Mouse (Mus musculus) adrenal gland, adult 18-20 months (tissue): ENCODE measurements around the gene Cavin3. TPM values are rescaled to one million over a fixed set of nuclear protein-coding genes. Genes with fewer than 3 reads are reported as not detected.
"Not testable (repeated sequence)": the region's sequence is repeated elsewhere in the genome, so short reads cannot be mapped to it uniquely, and the experiment has no call there.

Experiments used
- DNase-seq, 2 experiments: peaks; one replicate each; pipeline ENCODE4 v3.0.0; 2021 to 2022; ENCODE audit warnings: low spot score in 2 of 2
- total RNA-seq, 2 experiments: library from RNA; stranded (reverse); gene quantifications; 1 replicate in 1 of 2; 2 replicates in 1 of 2; pipeline ENCODE4 v1.2.3; 2021

The Cavin3 gene
- total RNA-seq, 2 experiments from 2014 or later: 53.5 to 63.7 TPM

GRCm38 (mm10) chr7:105480561-105481504 lies 1.3 kb downstream of the Cavin3 start:
- DNase-seq: peak; percentile 54 to 64

GRCm38 (mm10) chr7:105480081-105480480 lies 2.0 kb downstream of the Cavin3 start:
- DNase-seq: no peak

GRCm38 (mm10) chr7:105479232-105479631 lies 2.9 kb downstream of the Cavin3 start:
- no peak for DNase-seq

- no peak for DNase-seq
These were observed 3.8 kb downstream of the Cavin3 start for GRCm38 (mm10) chr7:105478344-105478743.

GRCm38 (mm10) chr7:105477841-105478240 lies 4.3 kb downstream of the Cavin3 start:
- DNase-seq: peak in 1 of 2 experiments; percentile 44

- no peak for DNase-seq
These were observed 4.7 kb downstream of the Cavin3 start for GRCm38 (mm10) chr7:105477433-105477700.

GRCm38 (mm10) chr7:105476683-105477432 lies 5.2 kb downstream of the Cavin3 start:
- no peak for DNase-seq

GRCm38 (mm10) chr7:105475396-105475949 lies 6.6 kb downstream of the Cavin3 start:
- no peak for DNase-seq

GRCm38 (mm10) chr7:105474771-105475315 lies 7.3 kb downstream of the Cavin3 start:
- DNase-seq: peak in 1 of 2 experiments; percentile 17

GRCm38 (mm10) chr7:105472607-105473006 lies 9.5 kb downstream of the Cavin3 start:
- no peak for DNase-seq

GRCm38 (mm10) chr7:105465505-105465904 lies 16.6 kb downstream of the Cavin3 start:
- not testable (repeated sequence) for DNase-seq

- DNase-seq: no peak
These were observed 23.6 kb downstream of the Cavin3 start for GRCm38 (mm10) chr7:105458546-105458945.

- DNase-seq: not testable (repeated sequence)
These were observed 28.8 kb downstream of the Cavin3 start for GRCm38 (mm10) chr7:105453345-105453744.

- no peak for DNase-seq
These were observed 37.0 kb downstream of the Cavin3 start for GRCm38 (mm10) chr7:105445076-105445475.

- no peak for DNase-seq
These were observed 40.7 kb downstream of the Cavin3 start for GRCm38 (mm10) chr7:105441426-105441825.

- no peak for DNase-seq
These were observed 43.9 kb downstream of the Cavin3 start for GRCm38 (mm10) chr7:105437979-105438772.

- no peak for DNase-seq
These were observed 47.3 kb downstream of the Cavin3 start for GRCm38 (mm10) chr7:105434798-105435197.

- no peak for DNase-seq
These were observed 48.2 kb downstream of the Cavin3 start for GRCm38 (mm10) chr7:105433859-105434258.

- no peak for DNase-seq
These were observed 50.0 kb downstream of the Cavin3 start for GRCm38 (mm10) chr7:105432058-105432457.
